Mouse (Mus musculus) testis, adult 2 months (tissue): ENCODE results near the gene Ddx31. TPM values are rescaled to one million over a fixed set of nuclear protein-coding genes. Genes with fewer than 3 reads are reported as not detected.

ENCODE experiments used
- H3K27ac ChIP-seq: fragments of 200-500 bp; 2 replicates; pipeline ENCODE4 v1.5.1; 2012; ENCODE audit warnings: low read depth, low read length; ENCODE audit not compliant: control insufficient read depth, insufficient read depth
- H3K27me3 ChIP-seq: fragments of 200-500 bp; 2 replicates; pipeline ENCODE4 v1.6.1; 2012; ENCODE audit warnings: mild to moderate bottlenecking, low read length, moderate library complexity; ENCODE audit not compliant: control insufficient read depth, insufficient read depth
- H3K36me3 ChIP-seq: fragments of 200-500 bp; 2 replicates; pipeline ENCODE4 v1.6.1; 2012; ENCODE audit warnings: mild to moderate bottlenecking, low read length; ENCODE audit not compliant: control insufficient read depth, insufficient read depth
- H3K4me1 ChIP-seq: fragments of 200-500 bp; 2 replicates; pipeline ENCODE4 v1.6.1; 2012; ENCODE audit warnings: low read length; ENCODE audit not compliant: control insufficient read depth, insufficient read depth
- H3K4me3 ChIP-seq: fragments of 200-500 bp; 2 replicates; pipeline ENCODE4 v1.5.1; 2012; ENCODE audit warnings: low read depth, mild to moderate bottlenecking, low read length, moderate library complexity, mixed read lengths; ENCODE audit not compliant: control insufficient read depth
- CTCF ChIP-seq: fragments of 200-500 bp; IDR thresholded peaks from 2 replicates; pipeline ENCODE4 v1.5.1; 2012; ENCODE audit warnings: low read depth, mild to moderate bottlenecking, inconsistent platforms, low read length, moderate library complexity; ENCODE audit not compliant: control insufficient read depth, insufficient read depth, insufficient replicate concordance
- POLR2A ChIP-seq: fragments of 200-500 bp; IDR thresholded peaks from 2 replicates; pipeline ENCODE4 v1.6.1; 2012; ENCODE audit warnings: low read depth, mild to moderate bottlenecking, inconsistent platforms, low read length, moderate library complexity; ENCODE audit not compliant: control insufficient read depth
- polyA plus RNA-seq: library from polyadenylated mRNA; depleted of rRNA; stranded (reverse); fragments of >200 nt; gene quantifications from 2 replicates; pipeline ENCODE4 v1.2.3, GENCODE M21; 2012

The Ddx31 gene
- polyA plus RNA-seq, 1 experiment, result 5.0 TPM

DNA sequence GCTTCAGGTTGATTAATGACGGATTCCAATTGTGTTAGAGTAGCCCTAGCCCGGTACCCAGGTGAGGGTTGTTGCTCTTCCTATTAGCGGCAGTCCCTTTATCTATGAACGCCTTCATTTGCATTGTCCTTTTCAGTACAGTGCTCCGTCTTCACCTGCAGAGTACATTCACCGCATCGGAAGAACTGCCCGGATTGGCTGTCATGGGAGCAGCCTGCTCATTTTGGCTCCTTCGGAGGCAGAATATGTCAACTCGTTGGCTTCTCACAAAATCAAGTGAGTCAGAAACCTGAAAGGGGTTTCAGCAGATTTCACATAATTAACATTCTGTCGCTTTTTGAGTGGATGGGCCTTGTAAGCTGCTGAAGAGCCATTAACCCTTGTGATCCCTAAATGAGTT, 35.3 kb downstream of the Ddx31 start:
- Histone ChIP-seq H3K27me3 (no peaks in the 10 kb centered on the region), H3K4me3 (no peak overlapping the region), H3K4me1 (no peaks in the 10 kb centered on the region), H3K27ac (no peak overlapping the region), H3K36me3 (peaks cover 7% of the 10 kb centered on the region)
- TF ChIP-seq CTCF (no peak), POLR2A (no peak)

GRCm38 (mm10) chr2:28881275-28881674, 41.1 kb downstream of the Ddx31 start:
- TF ChIP-seq POLR2A, result no peak
- no peak for TF ChIP-seq CTCF
- Histone ChIP-seq H3K27me3 (no peaks in the 10 kb centered on the region), H3K36me3 (peaks cover 6% of the 10 kb centered on the region), H3K27ac (no peak overlapping the region), H3K4me1 (no peaks in the 10 kb centered on the region), H3K4me3 (no peak overlapping the region)

DNA sequence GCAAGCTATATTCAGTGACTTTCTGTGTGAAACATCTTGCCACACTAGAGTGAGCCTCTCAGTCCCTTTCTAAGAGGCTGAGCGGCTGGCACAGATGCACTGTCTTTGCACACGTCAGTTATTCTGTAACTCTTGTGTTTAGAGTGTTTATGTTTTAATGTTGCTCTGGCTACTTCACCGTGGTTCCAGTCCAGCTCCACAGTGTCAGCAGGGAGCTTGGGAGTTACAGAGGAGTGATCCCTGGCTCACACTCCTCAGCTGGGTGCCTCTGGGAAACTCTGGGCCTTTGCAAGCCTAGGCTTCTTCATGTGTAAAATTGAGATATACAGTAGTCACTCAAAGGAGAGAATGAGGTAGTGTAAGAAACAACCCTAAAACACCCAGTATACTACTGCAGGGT, 41.8 kb downstream of the Ddx31 start:
- Histone ChIP-seq H3K4me1 (no peaks in the 10 kb centered on the region), H3K27ac (no peak overlapping the region), H3K27me3 (no peaks in the 10 kb centered on the region), H3K36me3 (peaks cover 2% of the 10 kb centered on the region), H3K4me3 (no peak overlapping the region)
- TF ChIP-seq CTCF (no peak), POLR2A (no peak)

DNA sequence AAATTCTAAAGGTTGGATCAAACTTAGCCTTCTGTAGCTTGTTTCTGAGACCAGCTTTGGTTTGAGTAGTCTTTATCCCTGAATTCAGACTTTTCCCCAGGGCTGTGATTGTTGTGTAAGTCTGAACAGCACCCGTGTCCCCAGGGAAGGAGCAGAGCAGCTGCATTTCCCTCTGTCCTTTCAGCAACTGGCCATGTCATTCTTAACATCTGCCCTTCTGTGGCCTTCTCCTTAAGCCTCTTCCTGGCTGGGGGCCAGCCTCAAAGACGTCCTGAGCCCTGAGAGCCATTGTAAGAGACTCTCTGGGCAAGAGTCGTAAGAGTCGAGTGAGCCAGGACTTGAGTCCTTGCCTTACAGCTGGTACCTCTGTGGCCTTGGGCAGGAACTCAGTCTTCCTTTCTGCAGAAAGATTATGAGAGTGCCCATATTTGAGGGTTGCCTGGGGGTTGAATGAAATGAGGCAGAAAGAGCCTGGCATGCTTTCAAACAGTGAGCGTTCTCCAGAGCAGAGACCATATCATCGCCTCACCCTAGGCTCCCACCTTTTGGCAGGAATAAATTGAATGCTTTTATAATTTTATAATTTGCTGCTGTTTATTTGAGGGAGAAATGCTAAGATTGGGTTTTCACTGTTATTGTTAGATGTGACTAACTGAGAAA, 42.8 kb downstream of the Ddx31 start:
- Histone ChIP-seq H3K4me3 (no peak overlapping the region), H3K36me3 (peaks cover 2% of the 10 kb centered on the region), H3K27me3 (no peaks in the 10 kb centered on the region), H3K27ac (no peak overlapping the region), H3K4me1 (no peaks in the 10 kb centered on the region)
- TF ChIP-seq POLR2A (no peak), CTCF (no peak)

DNA sequence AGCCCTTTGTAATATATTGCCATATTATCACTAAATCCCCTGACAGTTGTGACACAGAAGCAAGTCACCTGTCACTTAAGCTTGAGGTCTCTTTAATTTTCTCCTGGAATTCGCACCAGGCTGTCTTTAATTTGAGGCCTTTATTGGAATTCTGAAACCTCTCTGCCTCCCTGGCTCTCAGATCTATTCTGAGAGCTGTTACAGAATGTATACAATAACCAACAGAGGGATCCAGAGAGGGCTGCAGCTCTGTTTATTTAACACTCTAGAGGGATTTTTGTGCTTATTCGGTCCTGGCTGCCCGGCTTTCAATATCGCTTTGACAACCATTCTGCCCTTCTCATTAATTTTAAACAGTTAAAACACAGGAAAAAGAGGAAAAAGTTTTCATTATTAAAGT, 44.7 kb downstream of the Ddx31 start:
- H3K4me1 ChIP-seq, result no peaks in the 10 kb centered on the region
- H3K36me3 ChIP-seq, result peaks cover 2% of the 10 kb centered on the region
- H3K4me3 ChIP-seq, result no peak overlapping the region
- no peak overlapping the region for H3K27ac ChIP-seq
- H3K27me3 ChIP-seq, result no peaks in the 10 kb centered on the region
- no peak for TF ChIP-seq CTCF
- no peak for TF ChIP-seq POLR2A

DNA sequence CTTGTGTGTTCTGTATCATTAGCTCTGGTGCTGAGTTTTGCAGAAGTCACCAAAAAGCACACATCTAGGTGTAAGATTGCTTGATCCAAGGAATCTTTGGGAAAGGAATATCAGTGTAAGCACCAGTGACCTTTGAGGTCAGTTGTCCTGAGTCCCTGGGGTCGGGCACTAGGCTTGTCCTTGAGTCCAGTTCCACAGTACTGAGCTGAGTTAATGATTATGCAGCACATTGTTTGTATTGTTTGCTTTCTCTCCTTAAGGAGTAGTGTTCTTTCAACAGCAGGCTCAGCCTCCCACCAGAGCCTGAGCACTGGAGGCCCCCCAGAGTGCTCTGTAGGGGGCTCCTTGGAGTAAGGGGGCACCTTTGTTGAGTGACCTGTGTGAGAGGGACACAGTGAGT, 52.6 kb downstream of the Ddx31 start:
- Histone ChIP-seq H3K27ac (no peak overlapping the region), H3K36me3 (no peaks in the 10 kb centered on the region; the same call in none of the 2 replicates), H3K4me3 (no peak overlapping the region), H3K27me3 (no peaks in the 10 kb centered on the region), H3K4me1 (no peaks in the 10 kb centered on the region)
- no peak for TF ChIP-seq POLR2A
- no peak for TF ChIP-seq CTCF

DNA sequence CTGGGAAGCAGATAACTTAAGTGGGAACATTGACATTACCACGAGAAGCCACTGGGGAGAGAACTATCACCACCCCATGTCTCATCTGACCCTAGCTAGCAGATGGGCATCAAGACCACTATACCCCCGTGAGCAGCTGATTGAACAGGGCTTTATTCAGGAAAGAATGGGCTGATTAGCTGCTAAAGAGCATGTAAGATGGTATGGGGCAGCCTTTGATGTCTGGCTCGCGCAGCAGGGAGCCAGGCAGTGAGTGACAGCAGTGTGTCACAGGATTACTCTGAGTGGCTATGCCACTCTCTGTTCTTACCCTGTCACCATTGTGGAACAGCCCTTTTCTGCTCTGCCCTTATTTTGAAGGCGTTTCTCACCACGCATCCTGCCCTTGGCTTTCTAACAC, 53.3 kb downstream of the Ddx31 start:
- Histone ChIP-seq H3K4me3 (no peak overlapping the region), H3K36me3 (no peaks in the 10 kb centered on the region; the same call in none of the 2 replicates), H3K27ac (no peak overlapping the region), H3K4me1 (no peaks in the 10 kb centered on the region), H3K27me3 (no peaks in the 10 kb centered on the region)
- TF ChIP-seq CTCF (no peak), POLR2A (no peak)
